Mouse (Mus musculus): Measurements from ENCODE around the gene Cdk20. TPM values are rescaled to one million over a fixed set of nuclear protein-coding genes. Genes with fewer than 3 reads are reported as not detected.

Cdk20 gene
- polyA plus RNA-seq, 1 experiment: 5.8 TPM

- no peak for TF ChIP-seq CTCF (IDR thresholded peaks at IDR 0.05; ENCODE audit: extremely low read depth, insufficient read length, insufficient replicate concordance, low read depth, low read length)
- no peak for TF ChIP-seq POLR2A (IDR thresholded peaks at IDR 0.05; ENCODE audit: low read depth, low read length)
- 29% methylated on average over 5 of the region's 5 CpGs for WGBS
- Histone ChIP-seq H3K27ac (ENCODE audit: insufficient read depth, low read depth, low read length) (no peak overlapping the region), H3K4me1 (ENCODE audit: control insufficient read depth, insufficient read depth, insufficient read length, low read length) (no peaks in the 10 kb centered on the region), H3K27me3 (ENCODE audit: control insufficient read depth, insufficient read depth, low read length) (no peaks in the 10 kb centered on the region), H3K4me3 (ENCODE audit: low read depth, low read length) (no peak overlapping the region), H3K36me3 (ENCODE audit: control insufficient read depth, insufficient read depth, low read length) (no peaks in the 10 kb centered on the region)
These were observed 21.5 kb upstream of the Cdk20 start for GRCm38 (mm10) chr13:64410604-64411003.

- Histone ChIP-seq H3K27ac (ENCODE audit: insufficient read depth, low read depth, low read length) (no peak overlapping the region), H3K27me3 (ENCODE audit: control insufficient read depth, insufficient read depth, low read length) (no peaks in the 10 kb centered on the region), H3K4me1 (ENCODE audit: control insufficient read depth, insufficient read depth, insufficient read length, low read length) (no peaks in the 10 kb centered on the region), H3K4me3 (ENCODE audit: low read depth, low read length) (no peak overlapping the region), H3K36me3 (ENCODE audit: control insufficient read depth, insufficient read depth, low read length) (no peaks in the 10 kb centered on the region)
- 81% methylated on average over 2 of the region's 2 CpGs for WGBS
- TF ChIP-seq CTCF (IDR thresholded peaks at IDR 0.05; ENCODE audit: extremely low read depth, insufficient read length, insufficient replicate concordance, low read depth, low read length): no peak
- TF ChIP-seq POLR2A (IDR thresholded peaks at IDR 0.05; ENCODE audit: low read depth, low read length): no peak
These were observed 20.8 kb upstream of the Cdk20 start for GRCm38 (mm10) chr13:64411282-64411681.

- Histone ChIP-seq H3K4me3 (ENCODE audit: low read depth, low read length) (no peak overlapping the region), H3K27ac (ENCODE audit: insufficient read depth, low read depth, low read length) (no peak overlapping the region), H3K27me3 (ENCODE audit: control insufficient read depth, insufficient read depth, low read length) (no peaks in the 10 kb centered on the region), H3K4me1 (ENCODE audit: control insufficient read depth, insufficient read depth, insufficient read length, low read length) (no peaks in the 10 kb centered on the region), H3K36me3 (ENCODE audit: control insufficient read depth, insufficient read depth, low read length) (no peaks in the 10 kb centered on the region)
- TF ChIP-seq POLR2A (IDR thresholded peaks at IDR 0.05; ENCODE audit: low read depth, low read length) (no peak), CTCF (IDR thresholded peaks at IDR 0.05; ENCODE audit: extremely low read depth, insufficient read length, insufficient replicate concordance, low read depth, low read length) (no peak)
- 85% methylated on average over 2 of the region's 2 CpGs for WGBS
These were observed 19.3 kb upstream of the Cdk20 start for GRCm38 (mm10) chr13:64412752-64413257.

GRCm38 (mm10) chr13:64415659-64416058 is 16.5 kb upstream of the Cdk20 start:
- Histone ChIP-seq H3K27ac (ENCODE audit: insufficient read depth, low read depth, low read length) (no peak overlapping the region), H3K36me3 (ENCODE audit: control insufficient read depth, insufficient read depth, low read length) (no peaks in the 10 kb centered on the region), H3K27me3 (ENCODE audit: control insufficient read depth, insufficient read depth, low read length) (no peaks in the 10 kb centered on the region), H3K4me1 (ENCODE audit: control insufficient read depth, insufficient read depth, insufficient read length, low read length) (no peaks in the 10 kb centered on the region), H3K4me3 (ENCODE audit: low read depth, low read length) (no peak overlapping the region)
- TF ChIP-seq CTCF (IDR thresholded peaks at IDR 0.05; ENCODE audit: extremely low read depth, insufficient read length, insufficient replicate concordance, low read depth, low read length) (no peak), POLR2A (IDR thresholded peaks at IDR 0.05; ENCODE audit: low read depth, low read length) (no peak)
- WGBS: 90% methylated on average over 2 of the region's 2 CpGs

GRCm38 (mm10) chr13:64416955-64417601 is 15.0 kb upstream of the Cdk20 start:
- WGBS: 15% methylated on average over 5 of the region's 5 CpGs
- Histone ChIP-seq H3K4me3 (ENCODE audit: low read depth, low read length) (no peak overlapping the region), H3K4me1 (ENCODE audit: control insufficient read depth, insufficient read depth, insufficient read length, low read length) (no peaks in the 10 kb centered on the region), H3K27ac (ENCODE audit: insufficient read depth, low read depth, low read length) (no peak overlapping the region), H3K27me3 (ENCODE audit: control insufficient read depth, insufficient read depth, low read length) (no peaks in the 10 kb centered on the region), H3K36me3 (ENCODE audit: control insufficient read depth, insufficient read depth, low read length) (no peaks in the 10 kb centered on the region)
- TF ChIP-seq POLR2A (IDR thresholded peaks at IDR 0.05; ENCODE audit: low read depth, low read length) (no peak), CTCF (IDR thresholded peaks at IDR 0.05; ENCODE audit: extremely low read depth, insufficient read length, insufficient replicate concordance, low read depth, low read length) (no peak)

- Histone ChIP-seq H3K27me3 (ENCODE audit: control insufficient read depth, insufficient read depth, low read length) (no peaks in the 10 kb centered on the region), H3K4me1 (ENCODE audit: control insufficient read depth, insufficient read depth, insufficient read length, low read length) (no peaks in the 10 kb centered on the region), H3K4me3 (ENCODE audit: low read depth, low read length) (no peak overlapping the region), H3K36me3 (ENCODE audit: control insufficient read depth, insufficient read depth, low read length) (no peaks in the 10 kb centered on the region), H3K27ac (ENCODE audit: insufficient read depth, low read depth, low read length) (no peak overlapping the region)
- TF ChIP-seq CTCF (IDR thresholded peaks at IDR 0.05; ENCODE audit: extremely low read depth, insufficient read length, insufficient replicate concordance, low read depth, low read length) (no peak), POLR2A (IDR thresholded peaks at IDR 0.05; ENCODE audit: low read depth, low read length) (no peak)
- WGBS: 83% methylated on average over 1 of the region's 1 CpGs
These were observed 11.3 kb upstream of the Cdk20 start for GRCm38 (mm10) chr13:64420847-64421246.

GRCm38 (mm10) chr13:64421386-64421785 is 10.7 kb upstream of the Cdk20 start:
- no peak overlapping the region for H3K4me3 ChIP-seq (ENCODE audit: low read depth, low read length)
- 34% methylated on average over 3 of the region's 3 CpGs for WGBS
- no peaks in the 10 kb centered on the region for H3K4me1 ChIP-seq (ENCODE audit: control insufficient read depth, insufficient read depth, insufficient read length, low read length)
- no peak overlapping the region for H3K27ac ChIP-seq (ENCODE audit: insufficient read depth, low read depth, low read length)
- no peaks in the 10 kb centered on the region for H3K36me3 ChIP-seq (ENCODE audit: control insufficient read depth, insufficient read depth, low read length)
- H3K27me3 ChIP-seq (ENCODE audit: control insufficient read depth, insufficient read depth, low read length): no peaks in the 10 kb centered on the region
- TF ChIP-seq CTCF (IDR thresholded peaks at IDR 0.05; ENCODE audit: extremely low read depth, insufficient read length, insufficient replicate concordance, low read depth, low read length): no peak
- no peak for TF ChIP-seq POLR2A (IDR thresholded peaks at IDR 0.05; ENCODE audit: low read depth, low read length)

Measured in small intestine, adult 2 months (tissue).